Mouse (Mus musculus): Measurements from ENCODE around the gene Gpx3.
A peak's percentile ranks its signal among the peaks of the same experiment; 100 is the strongest.
"Not testable (repeated sequence)": the region's sequence is repeated elsewhere in the genome, so short reads cannot be mapped to it uniquely, and the experiment has no call there.

Gpx3 gene

DNA sequence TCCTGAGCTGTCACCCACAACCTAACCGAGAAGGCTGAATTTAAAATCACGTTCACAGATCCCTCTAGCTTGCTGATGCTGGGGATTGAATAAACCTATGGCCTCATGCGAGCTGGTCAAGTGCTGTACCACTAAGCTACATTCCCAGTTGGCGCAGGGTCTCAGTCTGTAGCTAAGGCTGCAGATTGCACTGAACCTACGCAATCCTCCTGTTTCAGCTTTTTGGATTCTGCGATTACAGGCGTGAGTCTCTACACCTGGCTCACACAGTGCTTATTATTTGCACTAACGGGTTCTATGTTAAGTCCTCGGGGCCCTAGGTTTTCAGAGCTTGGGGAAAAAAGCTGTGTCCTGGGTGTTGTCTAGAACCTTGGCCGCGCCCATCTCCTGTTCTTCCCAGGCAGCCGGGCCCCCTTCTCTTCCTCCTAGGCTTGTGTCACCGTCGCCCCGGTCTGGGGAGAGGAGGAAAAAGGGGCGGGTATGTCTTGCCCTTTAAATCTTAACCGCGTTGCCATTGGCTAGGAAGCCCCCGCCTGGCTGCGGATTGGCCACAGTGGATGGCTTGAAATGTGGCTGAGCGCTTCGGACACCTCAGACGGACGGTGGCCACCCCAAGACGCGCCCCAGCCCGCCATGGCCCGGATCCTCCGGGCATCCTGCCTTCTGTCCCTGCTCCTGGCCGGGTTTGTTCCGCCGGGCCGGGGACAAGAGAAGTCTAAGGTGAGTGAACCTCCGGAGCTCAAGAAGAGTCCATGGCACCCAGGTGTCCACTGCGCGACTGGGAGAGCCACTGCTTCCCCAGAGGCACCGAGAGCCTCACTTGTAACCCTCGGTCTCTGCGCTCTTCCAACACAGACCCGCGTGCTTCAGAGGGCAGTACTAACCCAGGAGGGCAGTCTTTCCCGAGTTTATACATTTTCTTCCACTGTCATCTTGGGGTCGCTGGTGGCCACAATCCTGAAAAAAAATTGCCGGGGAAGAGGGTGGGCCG lies at the start of gene Gpx3:
Gene Gpx3 (plus strand): TSS at position 121 of the 991 bp plus-strand sequence.
- DNase-seq: peak; percentile 78

DNA sequence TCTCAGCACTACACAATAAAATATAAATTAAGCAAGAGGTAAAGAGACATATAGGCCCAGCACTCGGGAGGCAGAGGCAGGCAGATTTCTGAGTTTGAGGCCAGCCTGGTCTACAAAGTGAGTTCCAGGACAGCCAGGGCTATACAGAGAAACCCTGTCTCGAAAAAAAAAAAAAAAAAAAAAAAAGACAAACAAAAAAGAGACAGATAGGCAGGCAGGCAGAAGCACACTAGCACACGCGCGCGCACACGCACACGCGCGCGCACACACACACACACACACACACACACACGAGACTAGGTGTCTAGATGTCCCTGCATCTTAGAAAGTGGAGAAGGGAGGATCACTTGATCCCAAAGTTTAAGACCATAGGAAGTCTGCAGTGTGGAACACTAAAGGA lies 43.4 kb upstream of the Gpx3 start:
- DNase-seq: not testable (repeated sequence)

DNA sequence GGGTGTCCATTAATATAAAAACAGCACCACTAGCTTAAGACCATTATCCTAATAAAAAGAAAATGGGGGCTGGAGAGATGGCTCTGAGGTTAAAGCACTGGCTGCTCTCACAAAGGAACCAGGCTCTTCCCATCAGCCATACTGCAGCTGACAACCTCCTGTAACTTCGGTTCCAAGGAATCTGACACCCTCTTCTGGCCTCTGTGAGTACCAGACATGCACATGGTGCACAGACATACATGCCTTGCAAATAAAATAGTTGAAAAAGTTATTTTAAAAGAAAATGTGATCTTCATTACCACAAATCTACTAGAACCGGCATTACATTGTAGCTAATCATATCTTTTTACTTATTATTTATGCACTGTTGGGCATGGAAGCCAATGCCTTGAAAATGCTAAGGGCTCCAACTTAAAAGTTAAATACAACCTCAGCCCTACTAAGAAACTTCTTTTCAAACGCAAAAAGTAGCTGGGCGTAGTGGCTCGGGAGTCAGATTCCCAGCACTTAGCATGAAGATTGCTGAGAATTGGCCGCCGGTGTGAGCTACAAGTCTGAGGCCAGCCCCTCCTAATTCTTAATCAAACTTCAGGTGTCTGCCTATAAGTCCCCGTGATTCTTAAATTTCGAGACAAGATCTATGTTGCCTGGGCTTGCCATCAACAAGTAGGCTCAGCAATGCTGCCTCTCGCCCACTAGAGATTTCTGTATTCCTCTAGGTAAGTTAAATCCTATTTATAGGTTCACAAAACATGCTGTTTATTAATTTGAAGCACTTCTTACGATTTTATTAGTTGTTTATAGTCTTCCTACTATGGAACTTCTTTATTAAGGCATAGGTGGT lies 42.7 kb upstream of the Gpx3 start:
- peak; percentile 50 for DNase-seq

- peak; percentile 99 for DNase-seq
These were observed 41.8 kb upstream of the Gpx3 start, which contains the start of gene Lyrm7 for GRCm38 (mm10) chr11:54860256-54861038. Lyrm7 (minus strand) TSS chr11:54860916.

DNA sequence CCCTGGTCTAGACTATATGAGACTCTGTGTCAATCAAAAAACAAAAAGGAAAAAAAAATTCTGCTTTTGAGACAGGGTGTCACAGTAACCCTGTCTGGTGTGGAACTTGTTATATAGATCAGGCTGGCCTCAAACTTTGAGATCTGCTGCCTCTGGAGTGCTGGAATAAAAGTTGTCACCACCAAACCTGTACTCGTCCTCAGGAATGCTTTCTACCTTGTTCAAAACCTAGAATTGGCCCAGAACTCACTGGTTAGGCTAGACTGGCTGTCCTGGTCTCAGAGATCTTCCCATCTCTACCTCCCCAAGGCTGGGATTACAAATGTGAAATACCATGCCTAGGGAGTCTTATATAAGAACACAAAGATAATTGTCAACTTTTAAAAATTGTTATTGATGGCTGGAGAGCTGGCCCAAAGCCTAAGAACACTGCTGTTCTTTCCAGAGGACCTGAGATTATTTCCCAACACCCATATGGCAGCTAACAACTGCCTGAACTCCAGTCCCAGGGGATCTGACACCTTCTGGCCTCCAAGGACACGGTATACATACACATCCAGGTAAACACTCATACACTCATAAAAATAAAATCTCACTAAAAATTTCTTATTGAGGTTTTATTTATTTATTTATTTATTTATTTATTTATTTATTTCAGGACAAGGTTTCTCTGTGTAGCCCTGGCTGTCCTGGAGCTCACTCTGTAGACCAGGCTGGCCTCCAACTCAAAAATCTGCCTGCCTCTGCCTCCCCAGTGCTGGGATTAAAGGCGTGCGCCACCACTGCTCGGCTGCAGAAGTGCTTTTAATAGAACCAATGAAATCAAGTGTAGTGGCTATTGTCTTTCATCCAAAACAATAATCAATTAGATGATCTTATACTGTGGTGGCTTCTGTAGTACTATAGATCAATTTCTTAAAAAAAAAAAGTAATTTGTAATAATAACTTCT lies 40.5 kb upstream of the Gpx3 start:
- peak; percentile 52 for DNase-seq

DNA sequence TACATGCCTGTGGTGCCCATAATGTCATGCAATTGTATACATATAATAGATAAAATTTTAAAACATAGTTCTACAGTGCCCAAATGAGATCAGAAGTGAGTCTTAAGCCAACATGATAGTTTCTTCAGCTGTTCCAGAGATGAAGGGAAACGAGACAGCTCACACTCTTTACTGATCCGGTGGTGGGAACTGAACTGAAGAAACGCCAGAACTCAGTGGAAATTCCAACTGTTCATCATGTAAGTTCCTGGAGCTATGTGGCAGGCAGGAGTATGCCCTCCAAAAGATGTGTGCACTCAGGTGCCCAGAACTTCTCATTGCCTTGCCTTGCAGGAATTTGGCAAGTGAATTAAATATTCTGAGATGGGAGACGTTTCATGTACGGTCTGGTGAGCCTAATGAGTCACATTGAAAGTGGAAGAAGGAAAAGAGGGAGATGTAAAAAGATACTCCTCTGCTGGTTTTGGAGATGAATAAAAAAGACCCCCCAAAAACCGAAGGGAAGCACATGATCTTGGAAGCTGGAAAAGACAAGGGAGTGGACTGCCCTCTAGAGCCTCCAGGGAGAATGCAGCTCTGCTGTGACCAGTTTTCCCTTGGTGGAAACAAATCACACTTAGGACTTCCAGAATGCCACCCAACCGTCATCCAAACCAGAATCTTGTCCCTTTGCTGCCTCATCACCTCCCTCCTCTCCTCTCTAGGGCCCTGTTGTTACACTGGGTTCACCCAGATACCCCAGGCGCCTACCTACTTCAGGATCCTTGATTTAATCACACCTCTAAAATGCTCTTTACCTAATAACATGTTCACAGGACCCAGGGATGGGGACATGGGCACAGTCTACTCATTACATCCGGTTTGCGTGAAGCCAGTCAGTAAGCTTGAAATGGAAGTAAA lies 39.4 kb upstream of the Gpx3 start:
- DNase-seq: peak; percentile 69

DNA sequence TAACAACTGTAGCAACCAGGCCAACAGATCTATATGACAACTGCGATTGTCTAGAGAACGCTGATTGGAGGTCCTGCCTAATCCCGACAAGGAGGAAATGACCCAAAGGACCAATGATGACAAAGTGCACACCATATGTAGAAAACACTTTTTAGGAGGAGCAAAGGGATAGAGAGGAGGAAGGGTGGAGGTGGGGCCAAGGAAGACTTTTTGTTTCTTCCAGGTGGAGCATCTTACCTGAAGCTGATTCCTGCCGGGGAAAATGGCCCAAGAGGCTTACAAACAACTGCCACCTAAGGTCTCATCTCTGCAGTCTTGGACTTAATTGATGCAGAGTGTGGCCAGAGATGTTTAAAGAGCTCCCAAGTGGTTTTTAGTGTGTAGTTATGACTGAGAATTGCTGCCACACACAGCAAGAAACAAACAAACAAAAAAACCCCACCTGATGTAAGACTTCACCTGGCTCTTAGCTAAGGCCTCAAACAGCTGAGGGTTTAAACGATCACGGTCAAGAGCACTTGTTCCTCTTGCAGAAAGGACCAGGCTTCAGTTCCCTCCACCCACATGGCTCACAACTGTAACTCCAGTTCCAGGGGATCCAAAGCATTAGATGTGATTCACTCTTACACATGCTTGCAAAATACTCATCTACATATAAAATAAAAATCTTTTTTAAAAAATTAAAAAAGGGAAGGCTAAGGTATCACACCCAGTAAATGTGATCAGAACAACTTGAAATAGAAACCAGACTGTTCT lies 36.7 kb upstream of the Gpx3 start:
- peak; percentile 45 for DNase-seq

- peak; percentile 95 for DNase-seq
These were observed 35.9 kb upstream of the Gpx3 start, which contains the start of gene Hint1 for GRCm38 (mm10) chr11:54866119-54867048. Hint1 (plus strand) TSS chr11:54866383.

DNA sequence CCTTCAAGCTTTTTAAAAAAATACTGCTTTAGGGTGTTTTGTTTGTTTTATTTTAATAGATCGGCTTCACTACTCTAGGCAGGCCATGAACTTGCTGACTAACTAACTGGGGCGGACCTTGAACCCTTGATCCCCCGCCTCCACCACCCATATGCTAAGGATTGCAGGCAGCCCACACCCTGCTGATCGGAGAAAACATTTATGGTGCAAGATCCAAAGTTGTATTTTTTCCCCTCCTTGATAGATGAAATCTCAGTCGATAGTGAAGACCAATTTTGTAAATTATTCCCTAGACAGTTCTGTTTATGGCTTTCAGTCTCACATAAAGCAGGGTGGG lies 35.2 kb upstream of the Gpx3 start:
- peak; percentile 53 for DNase-seq

GRCm38 (mm10) chr11:54867903-54868434 lies 34.3 kb upstream of the Gpx3 start:
- DNase-seq: peak; percentile 32

GRCm38 (mm10) chr11:54868445-54868844 lies 33.8 kb upstream of the Gpx3 start:
- DNase-seq: no peak

GRCm38 (mm10) chr11:54869318-54869717 lies 32.9 kb upstream of the Gpx3 start:
- no peak for DNase-seq

- peak; percentile 32 for DNase-seq
These were observed 30.3 kb upstream of the Gpx3 start for GRCm38 (mm10) chr11:54871831-54872537.

GRCm38 (mm10) chr11:54876031-54876430 lies 26.2 kb upstream of the Gpx3 start:
- DNase-seq: no peak

GRCm38 (mm10) chr11:54878893-54879292 lies 23.4 kb upstream of the Gpx3 start:
- DNase-seq: no peak

DNA sequence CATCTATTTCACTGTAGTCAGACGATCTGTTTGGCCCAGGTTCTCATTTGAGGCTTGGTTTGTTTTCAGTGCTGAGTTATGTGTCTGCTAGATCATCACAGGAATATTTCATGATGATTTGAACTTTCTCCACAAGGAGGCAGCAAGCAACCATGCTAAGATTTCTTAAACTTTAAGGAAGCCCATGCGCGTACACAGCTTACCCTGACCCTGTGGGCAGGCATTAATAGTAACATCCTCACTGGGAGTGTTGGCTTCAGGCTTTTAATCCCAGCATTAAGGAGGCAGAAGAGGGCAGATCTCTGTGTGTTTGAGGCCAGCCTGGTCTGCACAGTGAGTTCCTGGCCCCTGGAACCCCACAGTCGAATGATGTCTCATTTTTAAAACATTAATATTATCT lies 22.8 kb upstream of the Gpx3 start:
- peak; percentile 53 for DNase-seq

GRCm38 (mm10) chr11:54879922-54880321 lies 22.3 kb upstream of the Gpx3 start:
- DNase-seq: no peak

Measured in cerebellum, adult 9-10 months (tissue).